Mouse (Mus musculus): Measurements from ENCODE around the gene Ptar1. TPM values are rescaled to one million over a fixed set of nuclear protein-coding genes. Genes with fewer than 3 reads are reported as not detected.

The Ptar1 gene
- total RNA-seq (2015; ENCODE audit: low replicate concordance) (26.8 and 27.0 TPM in 2 replicates), total RNA-seq (2017; ENCODE audit: low replicate concordance) (20.4 and 24.7 TPM in 2 replicates)

DNA sequence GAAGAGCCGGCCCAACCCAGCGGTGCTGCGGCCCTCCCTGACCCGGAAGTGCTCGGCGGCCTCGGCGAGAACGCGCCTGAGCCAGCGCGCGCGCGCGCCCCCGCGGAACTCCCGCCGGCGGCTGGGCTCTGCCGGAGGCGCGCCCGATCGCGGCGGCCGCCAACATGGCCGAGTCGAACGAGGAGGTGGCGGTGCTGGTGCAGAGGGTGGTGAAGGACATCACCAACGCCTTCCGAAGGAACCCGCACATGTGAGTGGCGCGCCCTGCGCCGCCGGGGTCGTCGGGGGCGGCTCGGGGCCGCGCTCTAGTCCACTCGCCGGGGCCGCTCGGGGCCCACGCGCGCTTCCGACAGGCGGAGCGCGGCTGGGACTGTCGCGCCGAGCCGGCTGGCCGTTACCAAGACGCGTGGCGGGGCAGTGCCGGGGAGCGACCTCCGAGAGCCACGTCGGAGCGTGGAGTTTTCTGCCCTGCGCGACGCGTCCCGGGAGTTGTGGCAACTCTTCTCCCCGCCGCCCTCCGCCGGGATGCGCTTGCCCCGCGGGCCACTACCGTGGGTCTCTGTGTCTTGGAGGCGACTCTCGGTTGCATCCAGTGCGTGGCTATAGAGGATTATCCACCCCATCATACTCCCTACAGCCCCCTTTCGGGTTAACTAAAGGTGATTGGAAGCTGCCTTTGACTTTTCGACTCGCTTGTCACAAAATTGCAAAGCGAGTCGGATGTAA lies at the start of gene Ptar1:
Ptar1 (plus strand) TSS at position 134 of the 726 bp plus-strand sequence.
- peak; percentile 77 for ATAC-seq (replicated peaks; ENCODE audit: low FRiP score, poor library complexity, severe bottlenecking)

DNA sequence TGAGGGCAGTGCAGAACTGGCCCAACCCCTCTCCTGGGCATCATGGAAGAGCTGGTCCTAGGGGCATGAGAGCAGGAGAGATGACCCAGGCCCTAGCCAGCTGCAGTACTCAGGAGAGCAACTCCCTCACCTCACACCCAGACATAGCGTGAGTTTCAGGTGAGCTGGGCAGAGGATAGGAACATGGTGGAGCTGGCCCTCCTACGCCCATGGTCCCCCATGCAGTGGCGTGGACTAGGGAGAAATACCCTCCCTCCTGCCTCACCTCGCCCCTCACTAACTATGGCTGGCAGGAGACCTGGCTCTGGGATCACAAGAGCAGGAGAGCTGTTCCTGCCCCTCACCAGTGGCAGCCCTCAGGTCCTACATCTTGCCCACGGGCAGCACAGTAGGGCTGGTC lies 43.4 kb upstream of the Ptar1 start:
- no peak for ATAC-seq (replicated peaks; ENCODE audit: low FRiP score, poor library complexity, severe bottlenecking)

DNA sequence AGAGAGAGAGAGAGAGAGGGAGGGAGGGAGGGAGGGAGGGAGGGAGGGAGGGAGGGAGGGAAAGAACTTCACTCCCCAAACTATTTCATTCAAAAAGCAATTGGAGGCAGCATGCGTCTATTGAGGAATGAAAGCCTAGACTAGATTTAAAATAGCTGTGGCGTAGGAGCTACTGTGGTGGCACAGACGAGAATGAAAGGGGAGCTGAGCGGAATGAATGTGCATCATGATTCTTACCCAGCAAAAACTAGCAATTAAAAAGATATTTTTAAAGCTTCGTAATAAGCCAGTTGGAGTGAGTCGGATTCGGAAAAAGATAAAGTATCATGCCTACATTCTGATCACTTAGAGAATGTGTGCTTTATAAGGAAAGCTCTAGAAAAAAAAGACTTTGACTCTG lies 41.9 kb upstream of the Ptar1 start:
- no peak for ATAC-seq (replicated peaks; ENCODE audit: low FRiP score, poor library complexity, severe bottlenecking)

DNA sequence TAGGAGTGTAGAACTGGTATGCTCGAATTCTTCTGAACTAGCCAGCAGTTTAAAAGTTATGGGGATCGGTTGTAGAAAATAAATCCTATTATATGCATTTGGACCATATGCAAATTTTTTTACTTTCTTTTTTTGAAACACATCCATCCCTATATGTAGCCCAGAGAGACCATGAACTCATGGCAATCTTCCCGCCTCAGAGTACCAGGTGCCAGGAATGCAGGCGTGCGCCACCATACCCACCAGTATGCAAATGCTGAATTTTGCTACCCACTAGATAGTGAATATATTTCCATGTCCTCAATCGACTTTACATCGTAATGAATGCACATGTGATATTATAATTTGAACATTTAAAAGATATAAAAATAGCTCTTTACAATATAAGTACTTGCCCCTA lies 39.9 kb upstream of the Ptar1 start:
- ATAC-seq (replicated peaks; ENCODE audit: low FRiP score, poor library complexity, severe bottlenecking), result no peak

DNA sequence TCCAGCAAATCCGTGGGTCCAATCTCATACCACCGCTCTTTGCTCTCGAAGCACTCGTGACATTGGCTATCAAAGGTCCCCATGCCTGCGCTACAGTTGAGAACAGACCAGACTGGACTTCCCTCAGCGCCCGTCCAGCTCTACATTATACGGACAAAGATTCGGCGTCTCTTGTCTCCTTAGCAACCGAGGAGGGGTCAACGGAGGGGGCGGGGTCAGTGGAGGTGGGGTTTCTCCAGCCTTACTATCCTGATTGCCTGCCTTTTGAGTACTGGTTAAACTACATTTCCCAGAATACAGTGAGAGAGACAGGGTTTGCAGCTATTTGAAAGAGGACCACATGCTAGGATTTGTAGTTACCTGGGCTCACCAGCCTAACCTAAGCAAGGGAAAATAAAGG lies 34.6 kb upstream of the Ptar1 start, which contains the start of gene 1700028P14Rik:
1700028P14Rik (minus strand) TSS at position 169 of the 400 bp plus-strand sequence.
- ATAC-seq (replicated peaks; ENCODE audit: low FRiP score, poor library complexity, severe bottlenecking), result no peak

DNA sequence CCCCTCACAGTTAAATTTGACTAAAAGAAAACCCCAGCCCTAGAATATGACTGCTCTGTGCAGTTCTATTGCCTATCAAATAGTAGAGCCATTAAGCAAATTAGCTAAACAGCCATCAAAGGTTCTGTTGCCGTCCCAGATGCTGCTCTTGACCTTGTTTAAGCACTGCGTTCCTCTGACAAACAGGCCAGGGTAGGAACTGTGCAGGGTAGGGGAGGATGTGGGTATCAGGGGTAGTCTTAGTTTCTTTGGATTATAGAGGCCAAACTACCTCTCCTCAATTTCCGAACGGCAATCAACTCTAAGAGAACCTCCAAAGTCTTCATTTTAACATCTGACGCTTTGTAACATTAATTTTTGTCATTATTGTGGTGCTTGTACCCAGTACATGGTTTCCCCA lies 34.1 kb upstream of the Ptar1 start:
- ATAC-seq (replicated peaks; ENCODE audit: low FRiP score, poor library complexity, severe bottlenecking), result no peak

DNA sequence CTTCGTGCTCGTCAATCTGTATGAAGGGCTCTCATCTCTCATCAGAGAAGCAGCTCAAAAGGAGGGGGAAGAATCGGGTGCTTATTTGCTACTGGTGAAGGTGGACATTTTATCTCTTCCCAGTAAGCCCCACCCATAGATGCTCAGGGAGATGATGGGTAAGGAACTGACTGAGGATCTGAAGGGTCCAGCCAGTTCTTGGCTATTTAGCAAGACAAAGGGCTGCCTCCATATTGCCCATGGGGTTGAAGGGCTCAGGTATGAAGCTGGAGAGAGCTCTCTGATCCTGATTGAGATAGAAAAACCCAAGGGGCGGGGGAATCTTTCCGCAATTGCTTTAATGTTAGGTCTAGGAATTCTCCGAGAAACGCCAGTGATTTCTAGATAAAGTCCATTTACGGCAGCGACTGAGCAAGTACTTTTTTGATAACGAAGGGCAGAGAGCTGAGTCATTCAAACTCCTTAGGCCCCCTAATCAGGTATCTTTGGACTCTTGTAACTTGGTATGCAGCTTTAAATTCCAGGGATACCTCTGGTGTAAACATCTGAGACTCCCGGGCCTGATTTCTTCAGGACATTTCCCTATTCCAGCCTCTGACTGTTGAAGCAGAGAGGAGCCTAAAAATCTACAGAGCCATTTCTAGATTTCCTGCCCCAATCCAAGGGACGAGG lies 29.8 kb upstream of the Ptar1 start:
- no peak for ATAC-seq (replicated peaks; ENCODE audit: low FRiP score, poor library complexity, severe bottlenecking)

DNA sequence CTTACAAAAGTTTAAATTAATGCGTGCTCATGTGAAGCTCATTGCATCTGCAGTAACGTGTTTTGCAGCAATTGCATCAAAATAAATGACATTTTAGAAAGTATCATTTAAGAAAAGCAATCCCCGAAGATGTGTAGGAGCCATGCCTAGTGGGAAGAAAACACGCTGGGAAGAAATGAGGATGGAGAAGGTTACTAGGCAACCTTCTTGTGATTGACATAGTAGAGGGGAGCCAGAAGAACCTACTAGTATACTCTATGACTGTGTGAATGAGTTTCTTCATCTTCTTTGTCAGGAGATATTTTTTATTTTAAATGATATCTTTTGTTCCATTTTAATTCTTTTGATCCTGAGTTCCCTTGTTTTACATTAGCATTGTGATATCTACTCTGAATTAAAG lies 28.9 kb upstream of the Ptar1 start:
- ATAC-seq (replicated peaks; ENCODE audit: low FRiP score, poor library complexity, severe bottlenecking), result no peak

GRCm38 (mm10) chr19:23664083-23664482 lies 23.1 kb upstream of the Ptar1 start:
- no peak for ATAC-seq (replicated peaks; ENCODE audit: low FRiP score, poor library complexity, severe bottlenecking)

- ATAC-seq (replicated peaks; ENCODE audit: low FRiP score, poor library complexity, severe bottlenecking), result no peak
Observed at GRCm38 (mm10) chr19:23668142-23668655, 19.0 kb upstream of the Ptar1 start.

- no peak for ATAC-seq (replicated peaks; ENCODE audit: low FRiP score, poor library complexity, severe bottlenecking)
Observed at GRCm38 (mm10) chr19:23673021-23673420, 14.2 kb upstream of the Ptar1 start.

- peak; percentile 72; the same call in 1 of the 2 replicates for ATAC-seq (replicated peaks; ENCODE audit: low FRiP score, poor library complexity, severe bottlenecking)
Observed at GRCm38 (mm10) chr19:23675656-23676055, 11.6 kb upstream of the Ptar1 start.

DNA sequence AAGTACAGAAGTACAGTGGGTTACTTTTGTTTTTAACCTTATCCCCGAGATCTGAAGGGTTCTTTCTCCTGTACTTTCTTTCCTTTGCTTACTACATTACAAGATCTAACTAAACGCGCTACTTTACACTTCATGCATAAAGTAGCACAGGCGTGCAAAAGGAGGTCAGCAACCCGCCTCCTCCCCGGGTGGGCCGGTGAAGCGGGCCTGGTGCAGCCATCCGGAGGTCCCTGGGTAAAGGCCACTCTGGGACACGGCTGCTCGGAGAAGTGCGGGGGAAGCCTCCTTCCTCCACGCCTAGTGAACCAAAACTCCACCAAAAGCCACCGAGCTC lies 300 bp upstream of the Ptar1 start:
- peak; percentile 93 for ATAC-seq (replicated peaks; ENCODE audit: low FRiP score, poor library complexity, severe bottlenecking)

GRCm38 (mm10) chr19:23688421-23688946 lies 1.3 kb downstream of the Ptar1 start:
- ATAC-seq (replicated peaks; ENCODE audit: low FRiP score, poor library complexity, severe bottlenecking), result no peak

- ATAC-seq (replicated peaks; ENCODE audit: low FRiP score, poor library complexity, severe bottlenecking), result no peak
Observed at GRCm38 (mm10) chr19:23694344-23694743, 7.1 kb downstream of the Ptar1 start.

- ATAC-seq (replicated peaks; ENCODE audit: low FRiP score, poor library complexity, severe bottlenecking), result no peak
Observed at GRCm38 (mm10) chr19:23697861-23698260, 10.6 kb downstream of the Ptar1 start.

DNA sequence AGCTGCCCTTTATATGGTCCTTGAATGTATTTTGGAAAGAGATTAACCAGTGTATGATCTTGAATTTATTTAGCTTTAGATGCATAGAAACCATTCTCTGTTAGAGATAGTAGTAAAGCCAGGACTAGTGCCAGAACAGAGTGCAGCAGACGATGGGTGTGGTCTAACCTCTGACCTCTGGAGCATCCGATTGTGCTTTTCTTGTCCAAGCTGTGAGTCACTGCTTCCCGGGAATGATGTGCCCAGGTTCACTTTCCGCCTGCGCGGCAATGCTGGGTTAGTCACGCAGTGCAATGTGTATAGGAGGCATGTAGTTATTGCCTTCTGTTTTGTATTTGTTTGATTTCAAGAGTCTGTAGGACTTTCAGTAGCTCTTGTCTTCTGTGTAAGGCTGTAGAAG lies 11.1 kb downstream of the Ptar1 start:
- no peak for ATAC-seq (replicated peaks; ENCODE audit: low FRiP score, poor library complexity, severe bottlenecking)

GRCm38 (mm10) chr19:23699131-23699530 lies 11.9 kb downstream of the Ptar1 start:
- ATAC-seq (replicated peaks; ENCODE audit: low FRiP score, poor library complexity, severe bottlenecking), result no peak

DNA sequence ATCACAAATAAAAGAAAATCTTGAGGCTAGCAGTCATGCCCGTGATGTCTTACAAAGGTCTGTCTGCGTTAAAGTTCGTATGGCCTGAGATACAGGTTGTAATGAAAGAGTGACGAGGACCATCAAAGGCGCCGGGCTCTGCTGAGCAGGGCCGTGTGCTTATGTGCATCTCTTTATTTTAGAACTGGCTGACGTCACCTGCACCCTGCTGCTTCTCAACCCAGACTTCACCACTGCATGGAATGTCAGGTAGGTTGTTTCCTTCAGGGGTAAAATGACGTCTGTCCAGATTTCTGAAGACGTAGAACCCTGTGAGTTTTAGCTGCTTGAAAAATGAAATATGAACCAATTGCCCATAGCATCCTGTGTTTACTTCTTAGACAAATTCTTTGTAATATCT lies 15.7 kb downstream of the Ptar1 start:
- no peak for ATAC-seq (replicated peaks; ENCODE audit: low FRiP score, poor library complexity, severe bottlenecking)

DNA sequence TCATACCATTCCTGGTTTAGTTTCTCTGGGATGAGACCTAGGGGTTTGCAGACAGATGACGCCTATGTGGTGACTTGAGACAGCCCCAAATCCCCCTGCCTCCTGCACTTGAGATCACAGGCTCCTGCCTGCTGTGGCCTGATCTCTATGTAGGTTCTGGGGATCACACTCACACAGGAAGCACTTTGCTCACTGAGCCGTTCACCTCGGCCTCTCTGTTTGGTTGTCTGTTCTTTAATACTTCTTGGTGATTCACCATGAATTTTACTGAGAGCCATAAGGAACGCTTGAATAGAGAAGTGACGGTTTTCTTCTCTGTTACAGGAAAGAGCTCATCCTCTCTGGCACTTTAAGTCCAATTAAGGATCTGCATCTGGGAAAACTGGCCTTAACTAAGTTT lies 18.2 kb downstream of the Ptar1 start:
- ATAC-seq (replicated peaks; ENCODE audit: low FRiP score, poor library complexity, severe bottlenecking), result no peak

DNA sequence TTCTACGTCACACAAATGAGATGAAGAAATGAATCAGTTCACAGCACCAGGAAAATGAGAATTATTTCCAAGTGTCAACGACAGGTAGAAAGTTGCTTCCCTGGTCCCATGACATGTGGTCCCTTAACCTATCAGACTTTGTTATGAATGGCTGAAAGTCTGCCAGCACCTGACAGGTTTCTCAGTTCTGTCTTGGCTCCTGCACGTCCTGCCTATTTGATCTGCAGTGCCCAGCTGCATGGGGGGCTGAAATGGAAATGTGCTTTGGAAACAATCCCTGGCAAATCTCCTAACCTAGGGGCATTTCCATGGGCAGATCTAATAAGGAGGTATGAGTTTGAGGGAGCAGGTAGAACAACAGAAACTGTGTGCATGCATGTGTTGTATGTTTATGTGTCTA lies 59.3 kb downstream of the Ptar1 start:
- ATAC-seq (replicated peaks; ENCODE audit: low FRiP score, poor library complexity, severe bottlenecking), result no peak
